Mouse (Mus musculus) CH12.LX (cell line): ENCODE data around the gene Pdzd2.

Experiments
- BHLHE40 ChIP-seq: IDR thresholded peaks from 2 replicates; pipeline ENCODE4 v1.6.1; 2011; ENCODE audit warnings: mild to moderate bottlenecking, low read depth, low read length, improper control_type of control experiment
- CTCF ChIP-seq, 2 experiments: IDR thresholded peaks in 1 of 2; conservative IDR thresholded peaks in 1 of 2; 2 replicates each; pipeline ENCODE4 v1.5.1; 2011 to 2012; ENCODE audit warnings: low read depth in 2 of 2, low read length in 2 of 2, improper control_type of control experiment in 1 of 2, inconsistent platforms in 1 of 2, mild to moderate bottlenecking in 1 of 2, moderate library complexity in 1 of 2
- HCFC1 ChIP-seq: IDR thresholded peaks from 2 replicates; pipeline ENCODE4 v1.6.1; 2012; ENCODE audit warnings: low read depth, mild to moderate bottlenecking, inconsistent platforms, low read length, improper control_type of control experiment
- RCOR1 ChIP-seq: conservative IDR thresholded peaks from 2 replicates; pipeline ENCODE4 v1.6.1; 2012; ENCODE audit warnings: low read depth, mild to moderate bottlenecking, inconsistent platforms, low read length, improper control_type of control experiment
- TCF12 ChIP-seq: IDR thresholded peaks from 2 replicates; pipeline ENCODE4 v1.6.1; 2014; ENCODE audit warnings: low read depth, mild to moderate bottlenecking, inconsistent platforms, low read length, improper control_type of control experiment
- ZC3H11A ChIP-seq: IDR thresholded peaks from 2 replicates; pipeline ENCODE4 v1.6.1; 2012; ENCODE audit warnings: low read depth, mild to moderate bottlenecking, inconsistent platforms, low read length, improper control_type of control experiment

- TF ChIP-seq CTCF (conservative IDR thresholded peaks at IDR 0.05 in 1 of 2, IDR thresholded peaks at IDR 0.05 in 1 of 2; ENCODE audit: low read depth in 2 of 2, low read length in 2 of 2) (no peak), BHLHE40 (no peak), TCF12 (no peak), ZC3H11A (no peak), RCOR1 (no peak), HCFC1 (no peak)
Measured at GRCm38 (mm10) chr15:12452141-12452995, 287.4 kb downstream of the Pdzd2 start.
